Mouse (Mus musculus) kidney, postnatal 0 days (tissue): Measurements from ENCODE around the gene Vps13c. TPM values are rescaled to one million over a fixed set of nuclear protein-coding genes. Genes with fewer than 3 reads are reported as not detected.

Experiments used
- ATAC-seq: fragments of 200-750 bp; cut with Nextera tagmentation; replicated peaks from 2 replicates; pipeline ENCODE4 v1.8.0; 2017; ENCODE audit warnings: low read depth, moderate number of reproducible peaks, moderate TSS enrichment, moderate library complexity; ENCODE audit not compliant: low FRiP score
- DNase-seq: peaks from one replicate; pipeline ENCODE4 v3.0.0-alpha.2; 2016; ENCODE audit warnings: low spot score
- H3K27ac ChIP-seq: fragments of 300-500 bp; sonication (generic); 2 replicates; pipeline ENCODE4 v1.5.1; 2014; ENCODE audit warnings: mild to moderate bottlenecking
- H3K27me3 ChIP-seq: fragments of 300-500 bp; sonication (generic); 2 replicates; pipeline ENCODE4 v1.6.1; 2014; ENCODE audit warnings: low read length, mixed read lengths; ENCODE audit not compliant: insufficient read depth
- H3K36me3 ChIP-seq: fragments of 300-500 bp; sonication (generic); 2 replicates; pipeline ENCODE4 v1.6.1; 2014; ENCODE audit warnings: low read length, mixed read lengths; ENCODE audit not compliant: insufficient read depth
- H3K4me1 ChIP-seq: fragments of 300-500 bp; sonication (generic); replicated peaks from 2 replicates; pipeline ENCODE4 v1.6.1; 2014; ENCODE audit warnings: antibody characterized with exemption, low read length, mixed read lengths; ENCODE audit not compliant: insufficient read depth
- H3K4me2 ChIP-seq: fragments of 300-500 bp; sonication (generic); 2 replicates; pipeline ENCODE4 v1.6.1; 2014; ENCODE audit warnings: mild to moderate bottlenecking, low read length, moderate library complexity, mixed read lengths
- H3K4me3 ChIP-seq: fragments of 300-500 bp; sonication (generic); replicated peaks from 2 replicates; pipeline ENCODE4 v1.5.1; 2014; ENCODE audit warnings: low read depth, low read length
- H3K9ac ChIP-seq: fragments of 300-500 bp; sonication (generic); 2 replicates; pipeline ENCODE4 v1.6.1; 2014; ENCODE audit warnings: low read depth, low read length
- H3K9me3 ChIP-seq: fragments of 300-500 bp; sonication (generic); replicated peaks from 2 replicates; pipeline ENCODE4 v1.6.1; 2016; ENCODE audit warnings: low read length, inconsistent platforms, mixed read lengths
- CTCF ChIP-seq: IDR thresholded peaks from 2 replicates; pipeline ENCODE4 v1.5.1; 2016; ENCODE audit warnings: antibody characterized with exemption, low read depth, mild to moderate bottlenecking, moderate library complexity
- WGBS: fragments of 180-500 bp; shearing (Covaris S2); extraction: QIAGEN DNeasy Blood & Tissue Kit; methylation state at CpG from one replicate; pipeline ENCODE4 v1.1.7; 2014; 5-methylcytosine and 5-hydroxymethylcytosine counted together
- polyA plus RNA-seq: library from polyadenylated mRNA; unstranded; fragments of >200 nt; fragmentation: Nextera tagmentation; extraction: Ambion mirVana; gene quantifications from 2 replicates; pipeline ENCODE4 v1.2.1, GENCODE M21; 2015

The Vps13c gene
- polyA plus RNA-seq, result 3.6 and 3.7 TPM in 2 replicates

GRCm38 (mm10) chr9:67839981-67840859 lies at the start of gene Vps13c:
Vps13c (plus strand) TSS chr9:67840396.
- Histone ChIP-seq H3K4me1 (peaks cover 3% of the 10 kb centered on the region), H3K4me3 (peak within 1 kb of the TSS; percentile 72), H3K9ac (peak within 1 kb of the TSS; percentile 72), H3K36me3 (no peaks in the 10 kb centered on the region), H3K27me3 (no peaks in the 10 kb centered on the region), H3K9me3 (no peaks in the 10 kb centered on the region), H3K4me2 (peak within 1 kb of the TSS; percentile 87), H3K27ac (no peak within 1 kb of the TSS; the same call in 1 of the 2 replicates)
- ATAC-seq, result peak; percentile 91
- no peak for TF ChIP-seq CTCF
- WGBS, result under 1% methylated on average over 46 of the region's 53 CpGs
- peak; percentile 90 for DNase-seq

GRCm38 (mm10) chr9:67792405-67792804 lies 47.8 kb upstream of the Vps13c start:
- Histone ChIP-seq H3K4me2 (no peak overlapping the region), H3K4me3 (no peak overlapping the region), H3K9me3 (no peaks in the 10 kb centered on the region), H3K36me3 (no peaks in the 10 kb centered on the region), H3K9ac (no peak overlapping the region), H3K4me1 (no peaks in the 10 kb centered on the region), H3K27ac (no peak overlapping the region), H3K27me3 (no peaks in the 10 kb centered on the region)
- WGBS, result 52% methylated on average over 5 of the region's 5 CpGs
- ATAC-seq, result no peak
- no peak for DNase-seq
- no peak for TF ChIP-seq CTCF

GRCm38 (mm10) chr9:67793501-67793900 lies 46.7 kb upstream of the Vps13c start:
- ATAC-seq, result no peak
- H3K4me3 ChIP-seq, result no peak overlapping the region
- H3K4me2 ChIP-seq, result no peak overlapping the region
- H3K4me1 ChIP-seq, result no peaks in the 10 kb centered on the region
- H3K9ac ChIP-seq, result no peak overlapping the region
- 71% methylated on average over 6 of the region's 6 CpGs for WGBS
- no peaks in the 10 kb centered on the region for H3K36me3 ChIP-seq
- no peaks in the 10 kb centered on the region for H3K27me3 ChIP-seq
- no peak for TF ChIP-seq CTCF
- no peak for DNase-seq
- no peak overlapping the region for H3K27ac ChIP-seq
- H3K9me3 ChIP-seq, result no peaks in the 10 kb centered on the region

GRCm38 (mm10) chr9:67794216-67794615 lies 46.0 kb upstream of the Vps13c start:
- no peak for TF ChIP-seq CTCF
- WGBS, result 71% methylated on average over 1 of the region's 1 CpGs

GRCm38 (mm10) chr9:67794668-67795067 lies 45.5 kb upstream of the Vps13c start:
- 88% methylated on average over 4 of the region's 4 CpGs for WGBS
- ATAC-seq (no peak), DNase-seq (no peak)
- no peaks in the 10 kb centered on the region for H3K27me3 ChIP-seq
- H3K9me3 ChIP-seq, result no peaks in the 10 kb centered on the region
- H3K4me2 ChIP-seq, result no peak overlapping the region
- no peak overlapping the region for H3K4me3 ChIP-seq
- H3K4me1 ChIP-seq, result no peaks in the 10 kb centered on the region
- TF ChIP-seq CTCF, result no peak
- H3K9ac ChIP-seq, result no peak overlapping the region
- no peak overlapping the region for H3K27ac ChIP-seq
- no peaks in the 10 kb centered on the region for H3K36me3 ChIP-seq

More at GRCm38 (mm10) chr9:67794216-67794615, 46.0 kb upstream of the Vps13c start:
- H3K9ac ChIP-seq, result no peak overlapping the region
- no peak for DNase-seq
- H3K36me3 ChIP-seq, result no peaks in the 10 kb centered on the region
- H3K4me2 ChIP-seq, result no peak overlapping the region
- no peaks in the 10 kb centered on the region for H3K27me3 ChIP-seq
- no peak for ATAC-seq
- H3K27ac ChIP-seq, result no peak overlapping the region
- no peaks in the 10 kb centered on the region for H3K9me3 ChIP-seq
- no peak overlapping the region for H3K4me3 ChIP-seq
- no peaks in the 10 kb centered on the region for H3K4me1 ChIP-seq

GRCm38 (mm10) chr9:67795205-67795675 lies 45.0 kb upstream of the Vps13c start:
- ATAC-seq (no peak), DNase-seq (no peak)
- no peaks in the 10 kb centered on the region for H3K9me3 ChIP-seq
- TF ChIP-seq CTCF, result no peak
- no peak overlapping the region for H3K4me3 ChIP-seq
- no peak overlapping the region for H3K27ac ChIP-seq
- 68% methylated on average over 14 of the region's 14 CpGs for WGBS
- H3K9ac ChIP-seq, result no peak overlapping the region
- H3K27me3 ChIP-seq, result no peaks in the 10 kb centered on the region
- no peaks in the 10 kb centered on the region for H3K4me1 ChIP-seq
- H3K36me3 ChIP-seq, result no peaks in the 10 kb centered on the region
- no peak overlapping the region for H3K4me2 ChIP-seq
